Mouse (Mus musculus): ENCODE data around the gene Rin2.
"Not testable (repeated sequence)": the region's sequence is repeated elsewhere in the genome, so short reads cannot be mapped to it uniquely, and the experiment has no call there.

Gene Rin2

GRCm38 (mm10) chr2:145684151-145684550 lies 9.1 kb downstream of the Rin2 start:
- DNase-seq (ENCODE audit: low spot score) = no peak

- no peak for DNase-seq (ENCODE audit: low spot score)
Measured at GRCm38 (mm10) chr2:145684891-145685290, 9.9 kb downstream of the Rin2 start.

DNA sequence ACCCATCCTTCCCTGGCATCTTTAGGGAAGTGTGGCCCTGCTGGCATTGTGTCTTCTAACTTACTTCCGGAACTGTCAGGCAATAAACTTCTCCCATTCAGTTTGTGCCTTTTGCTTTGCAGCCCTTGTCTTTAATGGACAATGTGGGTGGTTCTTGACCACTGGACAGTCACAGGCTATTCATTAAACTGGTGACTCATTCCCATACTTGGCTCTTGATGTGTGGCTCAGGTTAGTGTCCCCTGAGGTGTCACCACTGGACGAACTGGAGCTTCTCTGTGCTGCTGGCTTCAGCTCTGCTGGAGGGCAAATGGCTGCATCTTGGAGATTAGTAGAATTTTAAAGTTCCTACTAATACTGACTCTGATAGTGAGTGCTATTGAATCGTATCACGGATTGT lies 11.0 kb downstream of the Rin2 start:
- no peak for DNase-seq (ENCODE audit: low spot score)

GRCm38 (mm10) chr2:145691367-145692009 lies 16.5 kb downstream of the Rin2 start:
- no peak for DNase-seq (ENCODE audit: low spot score)

- DNase-seq (ENCODE audit: low spot score) = no peak
Measured at GRCm38 (mm10) chr2:145697160-145697559, 22.1 kb downstream of the Rin2 start.

DNA sequence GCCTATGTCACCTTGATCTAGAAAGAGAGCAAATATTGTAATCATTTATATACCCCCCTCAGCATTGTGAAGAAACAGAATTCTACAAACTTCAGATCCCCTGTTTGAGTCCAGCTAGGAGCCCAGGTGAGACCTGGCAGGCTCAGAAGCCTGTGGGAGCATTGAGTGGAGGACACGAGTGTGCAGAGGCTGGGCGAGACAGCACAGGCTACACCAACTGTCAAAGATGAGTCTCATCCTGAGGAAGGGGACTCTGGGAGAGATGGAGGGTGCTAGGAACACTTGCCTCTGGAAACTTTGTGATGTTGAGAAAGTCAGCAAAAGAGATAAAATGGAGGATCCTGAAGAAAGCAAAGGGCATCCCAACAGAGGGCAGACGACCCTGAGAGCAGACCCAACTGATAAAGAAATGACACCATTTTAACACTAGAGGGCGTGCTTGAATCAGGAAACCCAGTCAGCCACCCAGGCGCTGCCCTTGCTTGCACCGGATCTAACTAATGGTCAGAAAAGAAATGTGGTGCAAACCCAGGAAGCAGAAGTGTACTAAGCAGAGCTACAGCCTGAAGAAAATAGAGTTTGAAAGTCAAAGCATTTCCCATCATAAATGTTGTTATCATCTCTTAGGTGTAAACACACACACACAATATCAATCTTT lies 24.5 kb downstream of the Rin2 start:
- no peak for DNase-seq (ENCODE audit: low spot score)

DNA sequence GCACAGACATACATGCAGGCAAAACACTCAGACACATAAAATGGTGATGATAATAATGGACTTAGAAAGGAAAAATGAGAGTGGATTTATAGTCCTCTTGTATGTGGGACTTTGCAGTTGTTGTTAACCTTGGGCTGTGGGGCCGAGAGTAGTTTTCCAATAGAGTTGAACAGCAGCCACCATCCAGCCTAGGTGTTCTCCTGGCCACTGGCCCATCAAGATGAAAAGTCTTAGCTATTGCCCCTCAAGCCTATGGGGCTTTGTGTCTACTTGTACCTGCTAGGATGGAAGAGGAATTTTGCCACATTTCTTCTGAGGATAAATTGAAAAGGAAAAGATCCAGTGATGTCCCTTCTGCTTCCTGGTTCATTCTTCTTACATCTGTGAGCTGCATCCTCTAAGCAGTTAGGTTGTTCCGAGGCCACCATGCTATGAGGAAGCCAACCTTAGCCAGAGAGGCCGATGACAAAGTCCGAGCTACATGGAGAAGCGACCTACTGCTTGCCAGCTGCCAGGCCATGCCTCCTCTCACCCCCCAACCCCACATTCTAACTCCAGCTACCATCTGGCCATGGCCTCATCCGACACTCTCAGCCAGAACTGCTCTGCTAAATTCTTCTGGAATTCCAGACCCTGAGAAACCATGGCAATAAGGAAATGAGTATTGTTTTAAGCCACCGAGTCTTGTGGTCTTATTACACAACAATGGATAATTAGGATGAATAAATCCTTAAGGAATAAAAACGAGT lies 25.4 kb downstream of the Rin2 start:
- no peak for DNase-seq (ENCODE audit: low spot score)

GRCm38 (mm10) chr2:145701605-145702335 lies 26.8 kb downstream of the Rin2 start:
- no peak for DNase-seq (ENCODE audit: low spot score)

DNA sequence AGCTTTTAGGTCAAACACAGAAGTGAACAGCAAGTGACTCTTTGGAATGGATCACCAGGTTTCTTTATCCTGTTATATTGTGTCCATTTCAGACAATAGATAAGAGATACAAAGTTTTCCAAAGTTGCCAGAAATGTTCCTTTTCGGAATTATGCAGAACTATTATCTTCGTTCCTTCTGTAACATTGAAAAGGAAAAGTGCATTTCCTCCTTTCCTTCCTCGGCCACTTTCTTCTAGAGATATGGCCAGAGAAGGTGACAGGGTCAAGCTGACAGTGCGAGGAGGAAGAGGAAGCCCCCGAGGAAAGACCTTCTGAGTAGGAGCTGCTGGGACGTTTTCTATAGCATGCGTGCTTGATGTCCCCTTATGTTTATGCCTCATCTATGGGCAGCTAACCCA lies 29.7 kb downstream of the Rin2 start:
- no peak for DNase-seq (ENCODE audit: low spot score)

GRCm38 (mm10) chr2:145709727-145710389 lies 34.8 kb downstream of the Rin2 start:
- DNase-seq (ENCODE audit: low spot score) = no peak

GRCm38 (mm10) chr2:145711512-145711911 lies 36.5 kb downstream of the Rin2 start:
- DNase-seq (ENCODE audit: low spot score) = no peak

DNA sequence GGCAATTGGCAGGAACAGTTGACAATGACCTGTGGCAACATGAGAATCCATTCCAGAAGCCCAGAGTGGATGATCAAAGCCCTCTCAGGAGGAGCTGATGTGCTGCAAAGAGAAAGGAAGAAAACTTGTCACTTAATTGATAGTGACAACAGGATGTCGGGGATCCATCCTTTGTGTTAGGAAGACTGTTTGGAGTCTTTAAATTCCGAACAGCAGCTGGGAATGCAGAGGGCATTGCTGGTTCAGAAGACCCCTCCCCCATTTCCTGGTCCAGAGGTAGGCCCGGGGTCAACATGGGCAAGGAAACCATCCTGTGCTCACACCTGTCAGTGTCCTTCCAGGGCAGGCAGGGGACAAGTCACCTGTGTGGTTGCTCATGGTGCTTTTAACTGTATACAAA lies 37.0 kb downstream of the Rin2 start:
- no peak for DNase-seq (ENCODE audit: low spot score)

DNA sequence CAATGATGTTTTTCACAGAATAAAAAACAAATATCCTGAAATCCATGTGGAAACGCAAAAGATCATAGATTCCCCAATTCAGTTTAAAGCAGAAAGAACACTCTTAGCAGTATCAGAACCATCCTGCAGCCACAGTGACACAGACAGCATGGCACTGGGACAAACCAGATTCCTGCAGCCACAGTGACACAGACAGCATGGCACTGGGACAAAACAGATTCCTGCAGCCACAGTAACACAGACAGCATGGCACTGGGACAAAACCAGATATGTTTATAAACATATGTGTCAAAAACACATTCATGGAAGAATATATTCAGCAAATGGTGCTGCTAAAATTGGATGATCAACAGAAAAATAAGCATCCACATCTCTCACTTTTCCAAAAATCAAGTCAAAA lies 42.5 kb downstream of the Rin2 start:
- DNase-seq (ENCODE audit: low spot score) = no peak

GRCm38 (mm10) chr2:145718624-145719183 lies 43.7 kb downstream of the Rin2 start:
- no peak for DNase-seq (ENCODE audit: low spot score)

- no peak for DNase-seq (ENCODE audit: low spot score)
Measured at GRCm38 (mm10) chr2:145720157-145720556, 45.1 kb downstream of the Rin2 start.

DNA sequence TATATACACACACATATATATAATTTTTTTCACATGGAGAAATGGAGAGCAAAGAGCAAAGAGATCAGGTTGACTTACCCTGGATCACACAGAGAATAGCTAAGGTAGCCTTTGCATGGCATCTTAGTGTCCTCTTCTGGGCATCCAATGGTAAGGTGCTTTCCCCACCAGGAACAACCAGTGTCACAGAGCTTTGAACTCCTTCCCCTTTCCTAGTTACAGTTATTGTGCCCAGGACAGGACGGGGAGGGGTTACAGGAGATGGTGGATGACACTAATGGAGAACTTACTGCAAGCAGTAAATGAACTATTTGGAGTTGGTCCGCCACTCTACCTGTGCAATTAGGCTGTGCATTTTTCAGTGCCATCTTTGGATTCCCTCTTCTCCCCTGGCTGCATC lies 45.7 kb downstream of the Rin2 start:
- DNase-seq (ENCODE audit: low spot score) = no peak

DNA sequence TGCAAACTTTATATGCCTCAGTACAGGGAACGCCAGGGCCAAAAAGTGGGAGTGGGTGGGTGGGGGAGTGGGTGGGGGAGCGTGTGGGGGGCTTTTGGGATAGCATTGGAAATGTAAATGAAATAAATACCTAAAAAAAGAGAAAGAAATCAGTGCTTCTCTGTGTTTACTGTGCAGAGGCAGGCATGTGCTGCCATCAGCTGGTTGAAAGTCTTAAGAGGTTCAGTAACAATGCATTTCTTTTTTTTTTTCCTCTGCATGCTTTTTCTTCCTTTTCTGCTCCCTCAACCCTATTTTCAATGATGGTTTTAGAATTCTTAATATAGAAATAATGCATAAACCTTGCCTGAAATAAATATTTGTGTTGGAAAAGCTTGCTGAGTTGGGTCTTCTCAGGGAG lies 47.3 kb downstream of the Rin2 start:
- not testable (repeated sequence) for DNase-seq (ENCODE audit: low spot score)

GRCm38 (mm10) chr2:145724288-145724687 lies 49.3 kb downstream of the Rin2 start:
- no peak for DNase-seq (ENCODE audit: low spot score)

DNA sequence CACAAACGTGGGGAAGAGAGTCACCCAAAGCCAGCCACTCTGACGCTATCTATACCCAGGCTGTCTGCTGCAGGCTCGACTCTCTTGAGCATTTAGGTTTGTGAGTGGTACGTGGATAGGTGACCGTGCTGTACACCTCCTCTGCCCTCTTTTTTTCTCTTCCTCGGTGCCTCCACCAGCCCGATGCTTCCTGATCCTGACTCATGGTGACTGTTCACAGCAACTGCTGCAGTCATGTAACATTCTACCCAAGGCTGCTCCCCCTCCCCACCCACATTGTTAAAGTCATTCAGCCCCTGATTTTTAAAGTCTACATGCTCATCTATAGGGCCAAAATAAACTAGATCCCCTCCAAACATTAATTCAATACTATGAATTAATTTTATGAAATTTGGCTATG lies 54.4 kb downstream of the Rin2 start:
- DNase-seq (ENCODE audit: low spot score) = no peak

DNA sequence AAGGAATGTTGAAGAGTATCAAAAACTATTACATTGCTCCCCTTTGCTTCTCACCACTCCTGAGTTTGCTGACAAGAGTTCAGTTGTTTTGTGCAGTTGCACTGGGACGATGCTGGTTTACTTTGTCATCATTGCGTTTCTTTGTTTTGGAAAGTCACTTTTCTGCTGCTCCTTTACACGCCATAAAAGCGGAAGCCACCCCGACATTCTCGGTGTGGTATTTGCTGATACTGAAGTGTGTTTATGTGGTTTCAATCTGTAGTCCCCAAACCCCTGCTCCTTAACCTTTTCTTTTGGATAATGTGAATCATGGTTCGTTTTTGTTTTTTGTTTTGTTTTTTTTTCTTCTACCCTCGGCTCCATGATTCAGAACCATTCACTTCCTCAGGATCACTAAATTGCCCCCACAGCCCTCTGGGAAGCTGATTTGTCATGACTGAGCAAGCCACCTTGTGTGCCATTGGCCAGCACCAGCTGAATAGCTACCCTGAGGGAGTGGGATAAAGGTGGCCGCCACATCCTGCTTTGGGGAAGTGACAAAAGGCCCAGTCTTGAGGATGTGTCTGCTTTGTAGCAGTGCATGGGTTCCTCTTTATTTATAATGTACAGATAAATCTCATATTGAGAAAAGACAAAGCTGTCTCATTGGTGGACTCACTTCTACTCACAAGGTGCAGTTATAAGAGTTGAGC lies 55.3 kb downstream of the Rin2 start:
- DNase-seq (ENCODE audit: low spot score) = no peak

GRCm38 (mm10) chr2:145730905-145731304 lies 55.9 kb downstream of the Rin2 start:
- no peak for DNase-seq (ENCODE audit: low spot score)
